Mouse (Mus musculus) common myeloid progenitor, adult 5-6 weeks (primary cell): ENCODE data around the gene Mn1. TPM values are rescaled to one million over a fixed set of nuclear protein-coding genes. Genes with fewer than 3 reads are reported as not detected.

Source experiments
- ATAC-seq: replicated peaks from 2 replicates; pipeline ENCODE4 v1.8.0; 2016; ENCODE audit warnings: low read depth, mild to moderate bottlenecking, moderate TSS enrichment, inconsistent platforms; ENCODE audit not compliant: poor library complexity, severe bottlenecking
- total RNA-seq: library from RNA; stranded (forward); fragments of 200-1000, 187-1606 nt; gene quantifications from 2 replicates; pipeline ENCODE4 v1.2.3, GENCODE M21; 2017

The Mn1 gene
- total RNA-seq, 1 experiment from 2014 or later: 1.2 TPM

DNA sequence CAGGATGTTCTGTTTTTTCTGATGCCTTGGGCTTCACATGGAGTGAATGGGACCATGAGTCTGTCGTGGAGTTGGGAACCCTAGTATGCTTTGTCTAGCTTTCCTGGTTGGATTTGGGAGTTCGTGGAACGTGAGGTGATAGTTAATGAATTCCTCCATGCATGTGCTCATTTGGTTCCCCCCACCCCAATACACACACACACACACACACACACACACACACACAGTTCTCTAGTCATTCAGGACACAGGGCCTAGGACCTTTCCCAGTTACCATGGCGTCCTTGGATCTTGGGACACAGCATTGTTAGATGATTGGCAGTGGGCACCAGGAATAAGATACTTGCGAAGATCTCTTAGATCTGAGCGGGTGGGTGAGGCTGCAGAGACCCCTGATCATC, 11.7 kb downstream of the Mn1 start:
- ATAC-seq: no peak

DNA sequence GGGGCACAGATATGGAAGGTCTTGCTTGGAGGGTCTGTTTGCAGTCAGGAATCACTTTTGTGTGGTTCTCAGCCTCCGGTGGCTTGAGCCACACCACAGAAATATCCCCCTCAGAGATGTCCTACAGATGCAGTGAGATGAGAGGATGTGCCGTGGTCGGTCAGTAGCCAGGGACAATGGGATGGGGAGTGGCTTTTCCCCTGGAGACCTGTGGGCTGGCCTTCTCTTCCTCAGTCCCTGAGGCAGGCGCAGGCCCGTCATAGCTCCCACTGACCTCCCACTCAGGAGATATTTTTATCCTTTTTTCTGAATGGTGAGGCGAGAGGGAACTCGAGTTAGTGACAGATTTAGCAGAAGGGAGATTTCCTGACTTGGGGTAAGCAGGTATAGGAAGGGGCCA, 12.6 kb downstream of the Mn1 start:
- no peak for ATAC-seq

DNA sequence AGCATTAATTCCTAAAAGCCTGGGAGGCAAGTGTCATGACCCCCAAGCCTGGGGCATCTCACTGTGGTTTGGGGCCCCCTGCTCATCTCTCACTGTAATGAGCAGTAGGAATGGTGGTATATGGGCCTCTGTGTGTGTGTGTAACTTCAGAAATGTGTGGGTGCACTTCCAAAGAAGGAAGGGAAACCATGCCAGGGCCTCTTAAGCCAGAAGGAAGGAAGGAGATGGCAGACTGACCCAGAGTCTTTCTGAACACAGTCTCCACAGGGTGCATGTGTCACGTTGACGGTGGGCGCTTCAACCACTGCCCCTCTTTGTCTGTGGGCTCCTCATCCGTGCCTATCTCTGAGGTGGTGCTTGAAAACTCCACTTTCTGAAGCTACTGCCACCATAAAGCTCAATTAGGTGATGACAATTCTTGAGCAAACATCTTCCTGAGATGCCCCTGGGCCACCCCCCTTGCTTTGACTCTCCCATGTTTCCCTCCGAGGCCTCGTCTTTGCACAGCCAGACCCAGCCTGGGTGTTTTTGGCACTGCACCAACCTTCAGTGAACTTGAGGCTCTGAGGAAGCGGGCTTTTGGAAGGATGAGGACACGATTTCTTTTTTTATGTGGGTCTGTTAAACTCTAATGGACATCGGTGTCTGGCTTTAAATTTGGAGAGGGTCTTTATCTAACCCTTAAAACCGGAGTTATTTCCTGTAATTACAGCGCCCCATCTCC, 14.0 kb downstream of the Mn1 start:
- ATAC-seq: 0 out of 2 replicates have a peak, but pooled peaks have one; percentile 15

GRCm38 (mm10) chr5:111432842-111433241, 15.7 kb downstream of the Mn1 start:
- ATAC-seq: peak; percentile 68

GRCm38 (mm10) chr5:111434342-111434842, 17.2 kb downstream of the Mn1 start:
- no peak for ATAC-seq

- ATAC-seq: peak; percentile 22
Observed at GRCm38 (mm10) chr5:111436260-111436659, 19.1 kb downstream of the Mn1 start.

DNA sequence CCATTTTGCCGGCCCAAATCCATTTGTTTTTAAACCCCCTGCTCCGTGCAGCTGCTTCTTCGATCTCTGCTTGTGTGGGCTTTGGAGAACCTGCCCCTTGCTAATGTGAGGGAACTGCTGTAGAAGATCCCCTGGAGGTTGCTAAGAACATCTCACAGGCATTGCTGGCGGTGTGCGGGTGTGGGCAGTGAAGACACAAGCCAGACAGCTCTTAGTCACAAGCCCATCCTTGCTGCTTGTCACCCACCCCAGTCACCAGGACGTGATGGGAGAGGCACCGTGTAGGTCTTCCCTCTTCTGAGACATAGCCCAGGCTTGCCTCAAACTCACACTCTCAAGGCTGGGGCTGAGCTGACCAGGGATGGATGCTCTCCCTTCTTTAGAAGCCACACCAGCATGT, 20.0 kb downstream of the Mn1 start:
- ATAC-seq: no peak

- ATAC-seq: no peak
Observed at GRCm38 (mm10) chr5:111438336-111438735, 21.2 kb downstream of the Mn1 start.

DNA sequence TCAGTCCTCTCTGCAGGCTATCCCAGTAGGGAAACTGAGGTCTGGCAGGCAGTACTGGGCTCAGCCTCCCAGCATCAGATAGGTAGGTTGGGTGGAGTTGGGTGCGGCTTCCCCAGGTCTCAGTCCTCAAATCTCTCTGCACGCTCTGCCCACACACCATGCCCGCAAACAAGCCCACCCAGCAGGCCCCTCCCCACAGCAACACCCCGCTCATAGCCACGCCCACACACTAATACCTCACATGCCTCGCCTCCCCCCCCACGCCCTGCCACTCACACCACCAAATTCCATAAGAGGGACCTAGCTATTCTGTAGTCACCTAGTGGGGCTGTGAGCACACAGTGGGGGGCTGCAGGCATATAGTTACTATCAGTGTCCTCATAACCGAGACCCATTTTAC, 21.7 kb downstream of the Mn1 start:
- no peak for ATAC-seq

- peak; percentile 67 for ATAC-seq
Observed at GRCm38 (mm10) chr5:111440264-111440663, 23.1 kb downstream of the Mn1 start.

DNA sequence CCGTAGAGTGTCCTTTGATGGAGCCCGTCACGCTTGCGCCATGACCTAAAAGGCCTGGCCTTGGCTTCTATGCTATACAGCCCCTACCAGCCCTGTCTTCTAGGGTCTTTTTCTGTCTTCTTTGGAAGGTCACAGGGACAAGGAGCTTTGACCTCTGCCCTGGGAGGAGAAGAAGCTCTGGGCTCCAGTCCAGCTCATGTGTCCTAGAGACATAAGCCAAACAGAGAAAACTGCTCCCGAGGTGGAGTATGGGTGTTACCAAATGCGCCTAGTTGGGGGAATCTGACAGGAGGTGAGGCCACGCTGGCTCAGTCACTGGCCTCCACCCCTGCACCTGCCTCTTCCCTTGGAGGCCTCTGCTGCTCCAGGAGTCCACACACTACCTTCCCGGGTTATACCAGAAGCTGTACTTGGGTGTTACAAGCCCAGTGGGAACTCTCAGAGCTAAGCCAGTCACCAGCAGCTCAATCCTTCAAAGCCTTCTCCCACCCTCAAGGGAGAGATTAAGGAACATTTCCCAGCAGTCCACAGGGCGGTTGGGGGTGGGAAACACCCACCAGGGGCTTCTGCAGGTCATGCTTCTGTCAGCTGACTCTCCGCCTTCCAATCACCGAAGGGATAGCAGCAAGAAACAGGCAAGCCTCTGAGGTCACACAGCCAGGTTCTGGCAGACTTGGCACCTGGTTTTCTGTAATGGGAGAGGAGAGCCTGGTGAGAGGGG, 25.1 kb downstream of the Mn1 start:
- no peak for ATAC-seq

DNA sequence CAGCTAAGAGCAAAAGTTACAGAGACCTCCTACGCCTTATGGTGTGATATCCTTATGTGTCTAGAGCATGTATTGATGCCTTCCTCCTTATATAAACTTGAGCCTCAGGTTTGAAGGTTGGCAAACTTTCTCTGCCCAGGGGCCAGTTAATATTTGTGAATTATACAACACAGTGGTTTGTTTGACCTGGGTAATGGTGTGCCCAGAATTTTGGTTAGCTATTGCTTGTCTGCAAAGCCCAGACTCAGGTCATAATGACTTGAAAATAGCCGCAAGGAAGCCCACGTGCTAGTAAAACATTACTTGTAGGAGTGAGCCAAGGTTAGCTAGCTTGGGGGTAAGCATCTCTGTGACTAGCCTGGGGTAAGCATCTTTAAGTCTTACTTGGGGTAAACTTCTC, 26.5 kb downstream of the Mn1 start:
- no peak for ATAC-seq

DNA sequence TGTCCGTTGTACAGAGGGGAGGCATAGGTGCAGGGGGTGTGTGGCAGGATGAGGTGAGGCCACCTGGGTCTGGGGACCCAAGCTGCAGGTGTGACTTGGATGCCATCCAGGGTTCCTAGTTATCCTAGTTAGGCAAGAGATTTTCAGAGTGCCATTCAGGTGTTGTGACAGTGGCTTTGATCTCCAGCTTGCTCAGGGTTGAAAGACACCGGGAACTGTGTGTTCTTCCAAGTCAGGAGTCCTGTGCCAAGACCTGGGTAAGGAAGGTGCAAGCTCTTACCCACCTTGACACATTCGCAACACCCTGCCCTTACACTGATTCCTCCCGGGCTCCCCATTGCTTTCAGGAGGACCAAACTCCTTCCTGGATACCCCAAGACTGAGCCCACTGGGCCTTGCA, 27.2 kb downstream of the Mn1 start:
- no peak for ATAC-seq

- no peak for ATAC-seq
Observed at GRCm38 (mm10) chr5:111446652-111447051, 29.5 kb downstream of the Mn1 start.

DNA sequence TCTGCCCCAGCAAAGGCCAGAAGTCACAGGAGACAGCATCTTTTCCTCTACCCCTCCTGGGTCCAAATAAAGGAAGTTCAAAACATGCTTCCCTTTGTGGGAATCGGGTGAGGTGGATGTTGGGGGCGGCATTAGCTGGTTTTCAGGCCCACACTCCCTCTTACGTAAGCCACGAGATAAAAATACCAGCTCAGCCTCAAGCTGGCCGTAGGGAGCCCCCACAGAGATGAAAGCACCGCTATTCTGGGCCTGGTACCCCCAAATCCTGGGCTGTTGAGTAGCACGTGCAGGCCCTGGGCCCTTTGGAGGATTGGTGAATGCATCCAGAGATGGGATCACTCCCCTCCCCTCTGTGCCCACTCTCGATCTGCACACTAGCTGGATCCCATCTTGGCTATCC, 32.5 kb downstream of the Mn1 start:
- peak; percentile 53 for ATAC-seq

DNA sequence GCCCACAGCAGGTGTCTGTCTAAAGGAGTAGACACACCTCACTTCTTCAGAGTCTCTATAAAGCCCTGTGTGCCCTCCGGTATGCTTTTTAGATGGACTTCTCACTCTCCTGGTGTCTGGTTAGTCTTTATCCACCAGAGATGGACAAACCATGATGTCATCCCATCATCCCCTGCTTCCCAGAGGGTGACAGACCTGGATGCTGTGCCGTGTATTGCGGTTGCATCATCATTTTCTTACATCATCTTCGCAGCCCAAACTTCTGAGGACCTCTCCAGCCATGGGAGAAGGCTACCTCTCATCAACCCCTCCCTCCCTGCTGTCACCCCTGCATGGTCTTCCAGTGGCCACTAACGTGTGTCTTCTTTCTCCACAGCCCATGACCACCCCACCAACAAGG, 37.1 kb downstream of the Mn1 start:
- ATAC-seq: no peak

DNA sequence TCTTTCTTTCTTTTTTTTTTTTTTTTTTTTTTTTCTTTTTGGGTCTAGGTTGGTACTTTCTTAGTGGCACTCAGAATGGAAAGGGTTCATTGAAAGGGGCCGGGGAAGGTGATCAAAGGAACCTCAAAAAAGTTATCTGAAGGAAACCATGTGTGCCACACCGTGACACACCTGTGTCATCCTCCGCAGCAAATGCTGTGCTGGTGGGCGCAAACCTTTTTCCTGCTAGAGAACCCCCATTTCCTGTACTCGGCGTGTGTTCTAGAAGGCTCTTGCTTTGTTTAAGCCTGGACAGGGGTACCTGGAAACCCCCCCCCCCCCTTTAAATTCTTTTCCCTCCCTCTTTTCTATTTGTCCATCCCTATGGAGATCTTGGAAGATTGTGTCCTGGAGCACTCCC, 37.7 kb downstream of the Mn1 start:
- no peak for ATAC-seq

DNA sequence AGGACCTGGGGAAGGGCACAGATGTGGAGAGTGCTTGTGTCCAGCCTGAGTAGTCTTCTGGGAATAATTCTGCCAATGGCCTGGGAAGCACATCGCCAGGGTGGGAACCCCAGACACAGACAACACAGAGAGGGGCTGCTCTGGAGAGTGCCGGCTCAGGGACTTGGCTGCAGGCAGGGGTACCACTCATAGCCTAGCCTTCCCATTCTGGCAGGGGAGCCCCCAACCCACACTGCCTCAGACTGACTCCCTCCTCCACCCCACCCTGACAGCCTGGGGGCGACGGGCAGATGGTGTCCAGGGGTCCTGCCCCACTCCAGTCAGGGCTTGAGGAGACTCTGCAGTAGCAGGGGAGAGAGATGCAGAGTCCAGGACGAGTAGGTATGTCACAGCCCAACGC, 41.5 kb downstream of the Mn1 start:
- ATAC-seq: no peak

DNA sequence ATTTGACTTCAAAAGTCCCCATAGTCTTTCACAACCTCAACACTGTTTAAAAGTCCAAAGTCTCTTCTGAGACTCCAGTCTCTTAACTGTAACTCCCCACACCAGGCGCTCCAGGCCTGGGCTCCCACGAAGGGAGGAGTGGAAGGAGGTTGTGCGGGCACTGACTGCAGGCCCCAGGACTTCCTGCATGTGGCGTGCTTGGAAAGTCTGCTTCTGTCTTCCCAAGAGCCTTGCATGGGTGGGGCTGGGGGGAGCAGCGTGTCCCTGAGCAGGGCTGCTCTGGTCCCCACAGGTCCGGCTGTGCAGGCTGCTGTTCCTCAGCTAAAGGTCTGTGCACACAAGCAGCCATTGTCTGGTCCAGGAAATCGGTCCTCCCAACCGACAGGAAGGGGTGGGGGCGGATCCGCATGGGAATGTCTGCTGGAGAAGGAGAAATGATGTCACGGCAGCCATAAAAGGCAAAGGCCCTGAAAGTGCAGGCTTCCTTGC, 48.7 kb downstream of the Mn1 start:
- ATAC-seq: no peak

DNA sequence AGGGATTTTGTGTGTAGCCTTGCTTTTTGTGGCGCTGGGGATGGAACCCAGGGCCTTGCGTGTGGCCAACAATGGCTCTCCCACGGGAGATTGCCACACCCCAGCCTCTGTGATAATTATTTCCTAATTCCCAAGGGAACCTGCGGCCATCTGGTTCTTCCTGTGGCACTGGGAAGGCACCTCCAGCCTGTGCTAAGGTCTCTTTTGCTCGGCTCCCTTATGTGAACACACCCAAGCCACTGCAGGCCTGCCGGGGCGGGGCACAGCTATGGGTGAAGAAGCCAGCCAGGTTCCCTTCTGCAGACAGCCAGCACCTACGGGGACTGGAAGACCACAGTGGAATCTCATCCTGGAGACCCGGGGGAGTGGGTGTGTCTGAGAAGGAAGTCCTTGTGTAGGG, 49.3 kb downstream of the Mn1 start:
- no peak for ATAC-seq

- 0 out of 2 replicates have a peak, but pooled peaks have one; percentile 31 for ATAC-seq
Observed at GRCm38 (mm10) chr5:111467699-111468098, 50.5 kb downstream of the Mn1 start.
